Mouse (Mus musculus) adrenal gland, adult 2 months (tissue): Measurements from ENCODE around the gene Ms4a6b. TPM values are rescaled to one million over a fixed set of nuclear protein-coding genes. Genes with fewer than 3 reads are reported as not detected.
A peak's percentile ranks its signal among the peaks of the same experiment; 100 is the strongest.
"Not testable (repeated sequence)": the region's sequence is repeated elsewhere in the genome, so short reads cannot be mapped to it uniquely, and the experiment has no call there.

Source experiments
- DNase-seq: peaks from one replicate; pipeline ENCODE4 v3.0.0; 2021
- polyA plus RNA-seq: library from polyadenylated mRNA; depleted of rRNA; stranded (reverse); fragments of >200 nt; gene quantifications from 2 replicates; pipeline ENCODE4 v1.2.3, GENCODE M21; 2012; rRNA removed
- total RNA-seq, 2 experiments: library from RNA; stranded (reverse); gene quantifications; 2 replicates each; pipeline ENCODE4 v1.2.3; 2021

The Ms4a6b gene
- total and polyA plus RNA-seq, 3 experiments = 1.8 to 9.9 (median 7.8) TPM

GRCm38 (mm10) chr19:11533888-11534445 is 17.7 kb downstream of the Ms4a6b start:
- no peak for DNase-seq

- DNase-seq = peak; percentile 21
Observed at GRCm38 (mm10) chr19:11536593-11536992, 20.3 kb downstream of the Ms4a6b start, which contains the start of gene Ms4a4d. TSS of gene Ms4a4d (plus strand) at chr19:11536801.

- DNase-seq = no peak
Observed at GRCm38 (mm10) chr19:11537336-11537735, 21.0 kb downstream of the Ms4a6b start.

GRCm38 (mm10) chr19:11540166-11540821 is 24.0 kb downstream of the Ms4a6b start:
- DNase-seq = not testable (repeated sequence)

- DNase-seq = not testable (repeated sequence)
Observed at GRCm38 (mm10) chr19:11544383-11544782, 28.1 kb downstream of the Ms4a6b start.

- no peak for DNase-seq
Observed at GRCm38 (mm10) chr19:11547911-11548310, 31.6 kb downstream of the Ms4a6b start.

- no peak for DNase-seq
Observed at GRCm38 (mm10) chr19:11554726-11555125, 38.4 kb downstream of the Ms4a6b start.

- not testable (repeated sequence) for DNase-seq
Observed at GRCm38 (mm10) chr19:11559560-11559959, 43.2 kb downstream of the Ms4a6b start.

- DNase-seq = no peak
Observed at GRCm38 (mm10) chr19:11574965-11575364, 58.7 kb downstream of the Ms4a6b start.

Other genes with a start within 250 kb of the Ms4a6b start
- not detected for gene Ms4a5, start 232.6 kb upstream of the Ms4a6b start, total RNA-seq
- gene Ms4a5, start 232.6 kb upstream of the Ms4a6b start, polyA plus RNA-seq = not detected in 2 replicates
- gene Ms4a14, start 202.1 kb upstream of the Ms4a6b start, total RNA-seq = under 1 TPM in 1 of 2 experiments, not detected in 1; 0.07 TPM
- 0.09 and 0.12 TPM in 2 replicates for gene Ms4a14, start 202.1 kb upstream of the Ms4a6b start, polyA plus RNA-seq
- 1 to 10 TPM; 1.9 TPM for gene Ms4a7, start 180.4 kb upstream of the Ms4a6b start, total RNA-seq
- gene Ms4a7, start 180.4 kb upstream of the Ms4a6b start, polyA plus RNA-seq = 0.85 and 1.2 TPM in 2 replicates
- gene Ms4a4a, start 141.0 kb upstream of the Ms4a6b start, total RNA-seq = 1 to 10 TPM; 4.8 to 5.2 TPM
- gene Ms4a4a, start 141.0 kb upstream of the Ms4a6b start, polyA plus RNA-seq = 0.58 and 0.75 TPM in 2 replicates
- 1 to 10 TPM; 1.8 to 2.1 TPM for gene Ms4a4c, start 111.7 kb upstream of the Ms4a6b start, total RNA-seq
- gene Ms4a4c, start 111.7 kb upstream of the Ms4a6b start, polyA plus RNA-seq = 0.06 and 0.91 TPM in 2 replicates
- 1 to 10 TPM in 1 of 2 experiments, under 1 TPM in 1; 0.95 to 1.6 TPM for gene Ms4a4b, start 73.0 kb upstream of the Ms4a6b start, total RNA-seq
- gene Ms4a4b, start 73.0 kb upstream of the Ms4a6b start, polyA plus RNA-seq = 0.02 and 0.26 TPM in 2 replicates
- gene Ms4a6c, start 47.1 kb upstream of the Ms4a6b start, total RNA-seq = 10 to 100 TPM; 12.0 to 12.5 TPM
- gene Ms4a6c, start 47.1 kb upstream of the Ms4a6b start, polyA plus RNA-seq = 1.6 and 1.8 TPM in 2 replicates
- gene Gm8369, start 30.6 kb upstream of the Ms4a6b start, total RNA-seq = not detected
- gene Gm8369, start 30.6 kb upstream of the Ms4a6b start, polyA plus RNA-seq = not detected in 2 replicates
- 1 to 10 TPM; 1.8 to 4.0 TPM for gene Ms4a4d, start 20.3 kb downstream of the Ms4a6b start, total RNA-seq
- gene Ms4a4d, start 20.3 kb downstream of the Ms4a6b start, polyA plus RNA-seq = 6.9 and 7.6 TPM in 2 replicates
- 1 to 10 TPM; 6.2 to 6.4 TPM for gene Ms4a6d, start 88.3 kb downstream of the Ms4a6b start, total RNA-seq
- 3.8 and 5.4 TPM in 2 replicates for gene Ms4a6d, start 88.3 kb downstream of the Ms4a6b start, polyA plus RNA-seq
- under 1 TPM in 1 of 2 experiments, not detected in 1; 0.17 TPM for gene Ms4a2, start 107.2 kb downstream of the Ms4a6b start, total RNA-seq
- not detected in 2 replicates for gene Ms4a2, start 107.2 kb downstream of the Ms4a6b start, polyA plus RNA-seq
- not detected for gene Ms4a3, start 124.3 kb downstream of the Ms4a6b start, total RNA-seq
- not detected in 2 replicates for gene Ms4a3, start 124.3 kb downstream of the Ms4a6b start, polyA plus RNA-seq
- under 1 TPM in 1 of 2 experiments, not detected in 1; 0.75 TPM for gene Oosp2, start 144.0 kb downstream of the Ms4a6b start, total RNA-seq
- not detected in 2 replicates for gene Oosp2, start 144.0 kb downstream of the Ms4a6b start, polyA plus RNA-seq
- gene Oosp1, start 174.6 kb downstream of the Ms4a6b start, total RNA-seq = under 1 TPM in 1 of 2 experiments, not detected in 1; 0.66 TPM
- gene Oosp1, start 174.6 kb downstream of the Ms4a6b start, polyA plus RNA-seq = not detected in 2 replicates
- gene Oosp3, start 180.5 kb downstream of the Ms4a6b start, total RNA-seq = not detected
- gene Oosp3, start 180.5 kb downstream of the Ms4a6b start, polyA plus RNA-seq = not detected in 2 replicates
- gene Gif, start 231.0 kb downstream of the Ms4a6b start, total RNA-seq = not detected
- gene Gif, start 231.0 kb downstream of the Ms4a6b start, polyA plus RNA-seq = not detected in 2 replicates